Mouse (Mus musculus) MEL (cell line): Measurements from ENCODE around the gene Ripk3.

ENCODE experiments used
- CTCF ChIP-seq, 3 experiments: IDR thresholded peaks in 2 of 3; conservative IDR thresholded peaks in 1 of 3; 2 replicates each; pipeline ENCODE4 v1.5.1; 2011 to 2012; ENCODE audit warnings: low read length in 3 of 3, low read depth in 2 of 3, mild to moderate bottlenecking in 2 of 3, improper control_type of control experiment in 1 of 3, inconsistent platforms in 1 of 3, mixed read lengths in 1 of 3, moderate library complexity in 1 of 3; ENCODE audit not compliant: control insufficient read depth in 1 of 3, insufficient read depth in 1 of 3, poor library complexity in 1 of 3, severe bottlenecking in 1 of 3
- MAX ChIP-seq: IDR thresholded peaks from 2 replicates; pipeline ENCODE4 v1.6.1; 2011; ENCODE audit warnings: low read length, improper control_type of control experiment
- USF1 ChIP-seq: IDR thresholded peaks from 2 replicates; pipeline ENCODE4 v1.6.1; 2014; ENCODE audit warnings: low read depth, mild to moderate bottlenecking, inconsistent platforms, low read length, improper control_type of control experiment, moderate library complexity

- TF ChIP-seq USF1 (peak; percentile 52; the same call in 1 of the 2 replicates), CTCF (IDR thresholded peaks at IDR 0.05 in 2 of 3, conservative IDR thresholded peaks at IDR 0.05 in 1 of 3; ENCODE audit: control insufficient read depth in 1 of 3, insufficient read depth in 1 of 3, low read depth in 2 of 3, low read length in 3 of 3, poor library complexity in 1 of 3, severe bottlenecking in 1 of 3) (no peak), MAX (no peak)
Observed at GRCm38 (mm10) chr14:55819845-55820405, 31.3 kb upstream of the Ripk3 start.
